Mouse (Mus musculus): ENCODE data around the gene Lhfpl4. TPM values are rescaled to one million over a fixed set of nuclear protein-coding genes. Genes with fewer than 3 reads are reported as not detected.

Gene Lhfpl4
- total RNA-seq, 4 experiments from 2014 or later, result 71.7 to 80.9 (median 76.9) TPM

GRCm38 (mm10) chr6:113169852-113170251 is 25.3 kb downstream of the Lhfpl4 start:
- no peak for DNase-seq (ENCODE audit: low spot score in 2 of 2)

- DNase-seq (ENCODE audit: low spot score in 2 of 2), result no peak
Observed at GRCm38 (mm10) chr6:113168316-113168975, 26.7 kb downstream of the Lhfpl4 start.

GRCm38 (mm10) chr6:113166661-113167251 is 28.4 kb downstream of the Lhfpl4 start:
- DNase-seq (ENCODE audit: low spot score in 2 of 2), result peak; percentile 53 to 57

GRCm38 (mm10) chr6:113163513-113163912 is 31.7 kb downstream of the Lhfpl4 start:
- no peak for DNase-seq (ENCODE audit: low spot score in 2 of 2)

GRCm38 (mm10) chr6:113161982-113162381 is 33.2 kb downstream of the Lhfpl4 start:
- no peak for DNase-seq (ENCODE audit: low spot score in 2 of 2)

- no peak for DNase-seq (ENCODE audit: low spot score in 2 of 2)
Observed at GRCm38 (mm10) chr6:113160106-113160505, 35.1 kb downstream of the Lhfpl4 start.

- no peak for DNase-seq (ENCODE audit: low spot score in 2 of 2)
Observed at GRCm38 (mm10) chr6:113156064-113156463, 39.1 kb downstream of the Lhfpl4 start.

- DNase-seq (ENCODE audit: low spot score in 2 of 2), result no peak
Observed at GRCm38 (mm10) chr6:113154886-113155285, 40.3 kb downstream of the Lhfpl4 start.

- no peak for DNase-seq (ENCODE audit: low spot score in 2 of 2)
Observed at GRCm38 (mm10) chr6:113154071-113154470, 41.1 kb downstream of the Lhfpl4 start.

- DNase-seq (ENCODE audit: low spot score in 2 of 2), result no peak
Observed at GRCm38 (mm10) chr6:113145249-113145648, 49.9 kb downstream of the Lhfpl4 start.

GRCm38 (mm10) chr6:113144764-113145163 is 50.4 kb downstream of the Lhfpl4 start:
- no peak for DNase-seq (ENCODE audit: low spot score in 2 of 2)

GRCm38 (mm10) chr6:113141389-113142094 is 53.6 kb downstream of the Lhfpl4 start:
- no peak for DNase-seq (ENCODE audit: low spot score in 2 of 2)

- no peak for DNase-seq (ENCODE audit: low spot score in 2 of 2)
Observed at GRCm38 (mm10) chr6:113133360-113133759, 61.8 kb downstream of the Lhfpl4 start.

GRCm38 (mm10) chr6:113120806-113121205 is 74.4 kb downstream of the Lhfpl4 start:
- no peak for DNase-seq (ENCODE audit: low spot score in 2 of 2)

Other genes with a start within 250 kb of the Lhfpl4 start
- gene Srgap3, start 248.1 kb downstream of the Lhfpl4 start, total RNA-seq (2022), result 100 to 1,000 TPM; 230 to 304 (median 268) TPM
- gene Thumpd3, start 149.2 kb downstream of the Lhfpl4 start, total RNA-seq (2022), result 10 to 100 TPM; 31.2 to 39.5 (median 37.6) TPM
- 100 to 1,000 TPM; 104 to 122 (median 115) TPM for gene Setd5, start 118.0 kb downstream of the Lhfpl4 start, total RNA-seq (2022)
- 10 to 100 TPM; 15.5 to 19.9 (median 17.7) TPM for gene Mtmr14, start 42.5 kb upstream of the Lhfpl4 start, total RNA-seq (2022)
- 10 to 100 TPM; 19.5 to 24.2 (median 19.9) TPM for gene Cpne9, start 86.9 kb upstream of the Lhfpl4 start, total RNA-seq (2022)
- 10 to 100 TPM; 36.8 to 40.5 (median 38.4) TPM for gene Brpf1, start 111.8 kb upstream of the Lhfpl4 start, total RNA-seq (2022)
- gene Ogg1, start 131.6 kb upstream of the Lhfpl4 start, total RNA-seq (2022), result 10 to 100 TPM in 2 of 4 experiments, 1 to 10 TPM in 2; 7.6 to 11.1 (median 9.4) TPM
- gene Camk1, start 148.6 kb upstream of the Lhfpl4 start, total RNA-seq (2022), result 10 to 100 TPM; 57.2 to 74.1 (median 63.7) TPM
- gene Tada3, start 182.5 kb upstream of the Lhfpl4 start, total RNA-seq (2022), result 10 to 100 TPM; 43.4 to 49.8 (median 47.7) TPM
- gene Arpc4, start 182.7 kb upstream of the Lhfpl4 start, total RNA-seq (2022), result 100 to 1,000 TPM; 282 to 324 (median 303) TPM
- gene Ttll3, start 193.9 kb upstream of the Lhfpl4 start, total RNA-seq (2022), result 10 to 100 TPM; 17.2 to 21.6 (median 19.6) TPM
- 10 to 100 TPM; 27.4 to 39.1 (median 35.2) TPM for gene Rpusd3, start 224.0 kb upstream of the Lhfpl4 start, total RNA-seq (2022)
- gene Cidec, start 240.4 kb upstream of the Lhfpl4 start, total RNA-seq (2022), result not detected
- gene Jagn1, start 247.2 kb upstream of the Lhfpl4 start, total RNA-seq (2022), result 10 to 100 TPM; 38.5 to 47.0 (median 39.7) TPM

Data from layer of hippocampus, adult 8-10 months (tissue).